ENCODE assay signal across 15 mouse cellular contexts in the genomic region with DNA sequence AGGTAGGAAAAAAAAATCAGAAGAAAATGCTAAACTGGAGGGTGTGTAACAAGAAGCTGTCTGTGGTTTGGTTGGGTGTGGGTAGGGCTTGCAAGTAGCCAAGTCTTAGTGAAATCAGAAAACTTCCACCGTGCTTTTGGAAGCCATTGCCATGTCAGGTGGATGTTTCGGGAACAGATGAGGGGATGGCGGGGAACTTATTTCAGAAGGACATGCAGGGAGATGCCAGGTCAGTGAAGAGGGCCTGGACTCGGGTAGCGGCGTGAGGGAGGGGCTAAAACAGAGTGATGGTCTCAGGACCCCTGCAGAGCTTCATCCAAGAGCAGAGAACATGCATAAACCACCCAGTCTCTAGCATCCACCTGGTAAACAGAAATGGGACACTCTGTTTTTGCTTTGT.
"Had no signal": no experiment of that assay in that cellular context is flagged by ENCODE, and none has a peak within 500 bp of the region (broad histone marks: within the 10 kb centered on the region; RNA-seq: fewer than 3 reads in every experiment).

No protein-coding gene starts in this region.

- DNase-seq: kidney, postnatal 25 days; layer of hippocampus, adult 9-11 months; layer of hippocampus, postnatal 36 days; lung, embryonic 14.5 days; lung, postnatal 4 days; right cerebral cortex, adult 18-20 months; right cerebral cortex, postnatal 25 days; thymus, adult 2 months; thymus, postnatal 25 days had no signal

- H3K9me3 ChIP-seq: limb, embryonic 15.5 days; liver, embryonic 12.5 days; midbrain, embryonic 10.5 days; neural tube, embryonic 15.5 days had no signal

- H3K4me3 ChIP-seq: limb, embryonic 15.5 days; liver, embryonic 12.5 days; midbrain, embryonic 10.5 days; myocyte; neural tube, embryonic 15.5 days had no signal

- H3K4me2 ChIP-seq: limb, embryonic 15.5 days; liver, embryonic 12.5 days; lung, embryonic 14.5 days; neural tube, embryonic 15.5 days had no signal

- H3K27me3 ChIP-seq: limb, embryonic 15.5 days; liver, embryonic 12.5 days; neural tube, embryonic 15.5 days had no signal

- H3K36me3 ChIP-seq: limb, embryonic 15.5 days; liver, embryonic 12.5 days; midbrain, embryonic 10.5 days; neural tube, embryonic 15.5 days had no signal

- H3K27ac ChIP-seq: limb, embryonic 15.5 days; liver, embryonic 12.5 days; midbrain, embryonic 10.5 days; neural tube, embryonic 15.5 days; stomach, postnatal 0 days had no signal

- H3K9ac ChIP-seq: limb, embryonic 15.5 days; liver, embryonic 12.5 days; lung, embryonic 14.5 days; neural tube, embryonic 15.5 days had no signal

- ATAC-seq: liver, embryonic 12.5 days had no signal

- H3K4me1 ChIP-seq: limb, embryonic 15.5 days; liver, embryonic 12.5 days had no signal
